Mouse (Mus musculus): ENCODE data around the gene Camsap1.

Camsap1 gene

DNA sequence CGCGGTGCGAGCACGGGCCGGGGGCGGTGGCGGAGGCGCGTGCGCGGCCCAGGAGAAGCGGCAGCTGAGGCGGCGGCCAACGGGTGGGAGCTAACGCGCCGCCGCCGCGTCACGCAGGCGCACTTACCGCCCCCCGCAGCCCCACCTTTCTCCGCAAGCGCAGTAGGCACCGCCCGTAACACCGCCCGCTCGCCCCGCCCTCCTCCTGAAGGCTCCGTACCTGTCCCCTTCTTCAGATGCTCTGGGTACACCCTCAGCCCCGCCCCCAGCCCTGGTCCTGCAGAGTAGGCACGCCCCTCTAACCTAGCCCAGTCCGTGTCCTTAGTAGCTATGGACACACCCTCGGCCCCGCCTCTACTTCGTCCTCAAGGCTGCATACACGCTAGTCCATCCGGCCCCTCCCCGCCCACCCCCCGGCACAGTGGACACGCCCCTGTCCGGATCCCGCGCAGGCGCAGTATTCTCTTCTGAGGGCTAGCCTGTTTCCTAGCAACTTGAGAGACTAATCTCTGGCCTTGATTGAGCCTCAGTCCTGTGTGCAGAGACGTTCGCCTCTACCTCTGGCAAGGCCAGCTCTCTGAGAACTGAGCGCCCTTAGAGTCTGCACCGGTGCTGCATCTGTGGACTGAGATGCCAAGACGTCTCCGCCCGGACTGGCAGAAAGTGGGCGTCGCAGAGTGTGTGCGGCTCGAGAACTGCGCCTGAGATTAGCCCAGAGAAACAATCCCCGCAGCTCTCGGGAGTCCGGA is at the start of gene Camsap1:
Camsap1 (minus strand) TSS at position 124 of the 749 bp plus-strand sequence.
- peak; percentile 100 for DNase-seq (ENCODE audit: inconsistent ontology term)

DNA sequence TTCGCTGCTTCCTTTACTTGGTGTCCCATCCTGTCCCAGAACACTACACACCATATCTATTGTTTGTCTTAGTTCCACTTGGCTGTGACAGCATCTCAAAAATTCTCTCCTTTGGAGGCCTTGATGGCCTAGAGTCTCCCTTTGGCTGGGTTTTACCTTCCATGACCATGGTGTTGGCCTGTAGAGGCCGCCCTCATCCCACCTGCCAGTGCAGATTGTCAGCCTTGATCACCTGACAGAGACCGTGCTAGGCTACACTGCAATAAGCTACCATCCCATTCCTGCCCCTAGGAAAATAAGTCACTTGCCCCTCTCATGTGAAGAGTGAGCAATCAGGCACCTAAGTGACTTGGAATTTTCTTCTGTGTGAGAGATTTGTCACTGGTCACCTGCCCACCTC is 47.2 kb upstream of the Camsap1 start:
- DNase-seq (ENCODE audit: inconsistent ontology term) = peak; percentile 10

DNA sequence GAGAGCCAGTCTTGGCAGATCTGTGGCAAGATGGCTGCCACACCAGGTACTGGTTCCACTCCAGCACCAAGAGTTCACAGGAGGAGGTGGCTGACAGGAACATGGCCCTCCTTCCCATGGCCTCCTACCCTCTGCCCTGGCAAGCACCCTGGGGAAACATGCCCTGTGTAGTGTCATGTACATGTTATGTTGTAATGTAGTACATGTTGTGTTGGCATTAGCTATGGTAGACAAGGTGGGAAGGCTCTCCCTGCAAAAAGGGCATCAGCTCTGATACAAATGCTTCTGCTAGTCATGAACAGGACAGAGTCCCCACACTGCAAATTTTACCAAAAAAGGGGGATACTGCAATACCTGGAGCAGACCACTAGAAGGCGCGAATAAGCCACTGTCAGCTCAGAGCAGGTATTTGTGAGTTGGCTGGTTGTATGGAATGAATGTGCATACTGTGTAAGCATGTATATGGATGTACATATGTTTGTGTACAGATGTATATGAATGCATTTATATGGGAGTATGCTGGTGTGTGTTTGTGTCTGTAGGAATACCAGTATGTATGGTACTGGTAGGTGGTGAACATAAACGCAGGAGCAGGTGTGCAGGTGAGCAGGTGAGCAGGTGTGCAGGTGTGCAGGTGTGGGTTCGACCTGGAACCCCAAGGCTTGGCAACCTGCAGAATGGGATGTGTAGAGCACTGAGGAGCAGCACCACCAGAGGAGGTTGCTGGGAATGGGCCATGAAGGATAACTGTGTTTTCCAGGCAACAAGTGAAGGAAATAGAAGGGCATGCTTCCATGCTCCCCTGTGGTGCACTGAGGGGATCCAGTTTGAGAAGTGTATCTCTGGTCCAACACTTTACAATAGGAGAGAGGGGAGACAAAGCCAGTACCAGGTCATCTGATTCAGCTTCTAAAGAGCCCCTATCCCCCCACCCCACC is 41.3 kb upstream of the Camsap1 start:
- DNase-seq (ENCODE audit: inconsistent ontology term) = peak; percentile 18

DNA sequence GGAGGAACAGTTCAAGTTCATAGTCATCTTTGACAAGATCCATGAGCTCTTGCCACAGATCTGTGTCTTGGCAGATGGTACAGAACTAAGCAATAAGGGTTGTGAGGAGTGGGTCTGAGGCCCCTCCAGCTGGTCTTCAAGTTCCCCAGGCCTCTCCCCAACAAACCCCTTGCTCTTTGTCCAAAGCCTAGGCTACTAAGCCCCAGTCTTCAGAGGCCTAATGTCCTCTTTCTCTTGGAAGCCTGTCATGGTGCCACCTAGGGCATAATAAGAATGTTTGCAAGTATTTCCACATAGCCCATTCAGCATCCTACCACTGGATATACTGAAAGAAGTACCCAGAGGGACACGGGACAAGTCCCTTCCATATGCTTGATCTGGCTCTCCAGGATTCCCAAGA is 39.5 kb upstream of the Camsap1 start:
- DNase-seq (ENCODE audit: inconsistent ontology term) = no peak

DNA sequence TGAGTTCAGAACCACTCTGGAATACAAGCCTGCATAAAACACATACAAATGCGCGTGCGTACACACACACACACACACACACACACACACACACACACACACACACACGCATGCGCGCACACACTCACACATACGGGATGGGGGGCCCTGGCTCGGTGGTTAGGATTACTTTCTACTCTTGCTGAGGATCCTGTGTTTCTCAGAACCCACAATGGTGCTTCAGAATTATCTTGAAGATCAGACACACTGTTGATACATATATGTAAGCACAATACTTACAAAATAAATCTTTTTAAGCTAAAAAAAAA is 39.1 kb upstream of the Camsap1 start:
- DNase-seq (ENCODE audit: inconsistent ontology term) = no peak

DNA sequence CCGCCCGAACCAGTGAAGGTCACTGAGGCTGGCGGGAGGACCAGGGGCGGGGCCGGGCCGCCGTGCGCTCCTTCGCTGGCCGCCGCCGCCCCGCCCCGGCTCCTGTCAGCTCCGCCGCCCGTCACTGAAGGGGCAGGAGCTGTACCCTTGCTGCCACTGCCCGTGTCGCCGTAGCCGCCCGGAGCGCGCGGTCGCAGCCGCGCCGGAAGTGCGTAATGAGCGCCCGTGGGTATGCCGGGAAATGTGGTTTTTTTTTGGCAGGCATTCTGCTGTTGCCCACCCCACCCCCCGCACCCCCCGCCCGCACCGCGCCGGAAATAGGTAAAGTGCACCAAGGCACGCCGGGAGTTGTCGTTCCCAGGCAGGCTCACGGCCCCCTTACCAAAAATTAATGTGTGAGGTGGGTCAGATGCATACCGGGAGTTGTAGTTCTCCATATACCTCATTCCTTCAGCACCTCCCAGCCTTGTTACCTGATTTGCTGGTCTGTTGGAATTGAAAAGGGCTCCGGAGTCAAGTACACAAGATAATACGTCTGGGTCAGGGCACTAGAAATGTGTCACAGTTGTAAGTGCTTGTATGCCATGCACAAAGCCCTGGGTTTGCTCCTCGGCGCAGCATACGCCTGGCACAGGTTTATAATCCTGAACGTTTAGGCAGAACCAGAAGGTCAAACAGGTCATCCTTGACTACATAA is 38.6 kb upstream of the Camsap1 start, which contains the start of gene Ubac1:
Ubac1 (minus strand) TSS at position 187 of the 697 bp plus-strand sequence.
- peak; percentile 93 for DNase-seq (ENCODE audit: inconsistent ontology term)

DNA sequence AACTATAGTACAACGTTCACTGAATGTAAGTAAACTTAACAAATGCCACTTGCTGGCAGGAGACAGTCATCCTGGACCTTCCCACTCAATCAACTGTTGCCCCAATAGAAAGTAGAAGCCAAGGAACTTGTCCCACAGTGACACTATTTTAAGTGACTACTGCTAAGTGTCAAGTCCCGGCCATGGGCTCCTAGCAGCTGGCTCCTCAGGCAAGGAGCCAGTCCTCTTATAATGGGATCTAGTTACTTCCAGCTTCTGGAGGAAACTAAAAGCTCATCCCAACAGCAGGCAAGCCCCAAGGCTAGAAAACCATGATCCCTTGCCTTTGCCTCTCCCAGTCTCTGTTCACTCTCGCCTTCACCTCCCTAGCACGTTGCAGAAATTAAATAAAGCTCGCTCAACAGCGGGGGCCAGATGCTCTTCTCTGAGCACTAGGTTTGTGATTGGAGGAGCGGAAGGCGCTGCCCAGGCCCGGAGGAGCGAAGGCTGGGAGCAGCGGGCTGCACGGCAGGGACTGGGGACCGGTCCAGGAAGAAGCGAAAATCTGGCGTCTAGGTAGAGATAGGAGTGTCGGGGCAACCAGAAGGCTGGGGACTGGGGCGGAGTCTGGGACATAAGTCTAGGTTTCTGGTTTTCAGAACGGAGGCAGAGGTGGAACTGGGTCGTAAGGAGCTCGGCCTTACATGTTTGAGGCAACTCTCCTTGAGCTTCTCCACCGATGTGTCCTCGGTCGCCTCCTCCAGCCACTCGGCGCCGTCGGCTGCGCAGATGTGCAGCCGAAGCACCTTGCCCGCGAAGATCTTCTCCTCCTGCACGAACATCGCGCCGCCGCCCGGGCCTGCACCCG is 37.9 kb upstream of the Camsap1 start:
- peak; percentile 68 for DNase-seq (ENCODE audit: inconsistent ontology term)

DNA sequence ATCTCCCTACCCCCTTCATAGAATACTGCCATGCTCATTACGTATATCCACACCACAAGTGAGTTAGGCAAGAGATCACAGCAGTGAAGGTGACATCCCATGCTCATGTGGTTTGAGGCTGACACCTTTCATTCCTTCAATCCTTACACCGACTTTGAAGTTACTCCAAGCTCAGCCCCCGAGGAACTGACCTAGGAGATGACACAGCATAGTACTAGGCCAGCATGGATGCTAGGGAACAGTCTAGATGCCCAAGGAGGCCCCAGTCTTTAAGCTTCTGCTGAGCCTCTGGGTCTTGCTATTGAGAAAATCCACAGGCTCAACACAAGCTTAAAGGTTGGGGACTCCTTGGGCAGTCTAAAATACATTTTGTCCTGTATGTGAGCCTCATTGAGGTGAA is 36.8 kb upstream of the Camsap1 start:
- no peak for DNase-seq (ENCODE audit: inconsistent ontology term)

DNA sequence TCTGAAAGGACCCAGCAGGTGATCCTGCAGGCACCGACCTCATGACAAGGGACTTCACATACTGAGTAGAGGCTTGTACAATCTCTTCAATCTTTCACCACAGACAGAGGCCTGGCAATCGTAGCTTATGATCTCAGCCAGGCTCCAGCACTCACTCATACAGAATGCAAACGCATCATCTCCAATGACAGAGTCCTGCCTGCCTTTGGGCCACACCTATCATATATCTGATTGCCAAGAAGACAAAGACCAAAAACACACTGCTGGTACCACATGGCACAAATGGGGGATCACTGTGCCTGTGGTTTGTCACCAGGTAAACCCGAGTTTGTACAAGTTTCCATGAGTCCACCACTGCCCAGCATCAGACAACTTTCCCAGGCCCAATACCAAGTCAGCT is 34.2 kb upstream of the Camsap1 start:
- no peak for DNase-seq (ENCODE audit: inconsistent ontology term)

DNA sequence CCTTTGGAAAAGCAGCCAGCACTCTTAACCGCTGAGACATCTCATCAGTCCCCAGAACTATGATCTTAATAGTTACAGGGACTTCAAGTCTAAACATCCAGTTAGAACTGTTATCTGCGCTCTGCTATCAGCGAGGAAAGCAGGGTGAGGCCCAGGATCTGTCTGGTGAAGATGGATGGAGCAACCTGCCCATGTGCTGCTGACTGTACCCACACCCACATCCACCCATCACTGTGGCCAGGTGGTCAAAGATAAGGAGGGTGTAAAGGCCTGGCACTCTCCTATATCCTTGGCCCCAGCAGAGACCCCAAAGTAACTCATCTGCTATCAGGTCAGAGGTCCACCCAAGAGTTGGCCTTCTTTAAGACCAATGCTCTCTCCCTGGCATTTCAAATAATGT is 30.6 kb upstream of the Camsap1 start:
- DNase-seq (ENCODE audit: inconsistent ontology term) = no peak

DNA sequence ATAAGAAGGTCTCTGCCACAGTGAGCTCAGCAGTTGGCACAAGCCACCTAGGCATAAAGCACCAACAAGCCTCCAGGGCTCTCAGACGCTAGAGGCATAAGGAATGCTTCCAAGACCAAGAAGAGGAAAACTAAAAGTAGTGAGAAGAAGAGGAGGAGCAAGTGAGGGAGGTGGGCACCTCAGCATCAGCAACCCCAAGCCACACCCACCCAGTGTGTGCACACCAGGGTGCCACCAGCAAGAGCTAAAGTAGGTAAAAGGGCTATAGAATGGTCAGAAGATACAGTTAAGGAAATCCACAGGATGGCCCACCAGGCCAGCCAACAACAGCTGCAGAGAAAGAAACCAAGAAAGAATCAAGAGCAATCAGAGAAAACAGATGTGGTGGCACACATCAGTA is 28.3 kb upstream of the Camsap1 start:
- no peak for DNase-seq (ENCODE audit: inconsistent ontology term)

DNA sequence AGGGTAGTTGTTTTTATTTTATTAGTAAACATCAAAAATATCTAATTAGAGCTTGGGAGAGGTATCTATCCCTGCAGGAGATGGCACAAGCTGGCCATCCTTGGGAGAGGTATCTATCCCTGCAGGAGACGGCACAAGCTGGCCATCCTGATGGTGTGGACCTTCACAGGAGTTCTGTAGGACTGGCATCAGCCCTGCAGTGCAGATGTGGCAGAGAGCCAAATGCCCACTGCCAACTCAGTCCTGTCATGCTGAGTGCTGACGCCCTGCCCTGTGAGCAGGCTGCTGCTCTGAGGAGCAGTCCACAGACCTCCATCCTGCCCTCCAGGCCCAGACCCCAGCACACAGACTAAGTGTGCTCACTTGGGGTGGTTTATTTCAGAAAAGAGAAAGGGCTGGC is 18.9 kb upstream of the Camsap1 start:
- no peak for DNase-seq (ENCODE audit: inconsistent ontology term)

DNA sequence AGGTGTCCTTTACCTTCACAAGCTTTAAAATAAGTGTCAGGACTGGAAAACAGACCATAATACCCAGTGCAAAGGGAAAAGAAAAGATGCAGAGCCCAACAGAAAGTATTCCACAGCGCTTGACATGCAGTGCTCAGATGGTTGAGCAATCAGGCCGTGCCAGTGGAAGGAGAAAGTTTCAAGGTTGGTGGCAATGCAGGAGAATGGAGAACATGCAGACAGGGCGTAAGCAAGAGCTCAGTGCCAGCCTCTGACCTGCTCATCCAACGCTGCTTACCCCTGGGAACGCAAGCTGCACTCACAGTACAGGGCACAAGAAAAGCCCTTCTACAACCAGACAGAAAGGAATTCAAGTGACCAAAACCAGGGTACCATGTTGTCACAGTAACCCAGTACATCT is 18.1 kb upstream of the Camsap1 start:
- DNase-seq (ENCODE audit: inconsistent ontology term) = no peak

DNA sequence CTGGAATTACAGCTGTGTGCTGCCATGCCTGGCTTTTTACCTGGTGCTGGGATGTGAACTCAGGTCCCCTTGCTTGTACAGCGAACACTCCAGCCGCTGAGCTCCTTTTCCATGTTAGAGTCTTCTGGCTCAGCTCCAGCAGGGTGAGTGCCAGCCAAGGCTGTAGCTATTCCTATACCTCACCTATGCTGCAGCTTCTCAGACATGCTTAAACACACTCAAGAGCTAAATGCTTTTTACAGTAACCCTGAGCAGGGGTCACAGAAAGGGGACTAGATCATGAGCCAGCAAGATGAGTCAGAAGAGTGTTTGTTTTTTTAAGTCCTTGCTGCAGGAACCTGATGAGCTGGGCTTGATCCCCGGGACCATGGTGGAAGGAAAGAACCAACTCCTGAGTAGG is 14.6 kb upstream of the Camsap1 start:
- no peak for DNase-seq (ENCODE audit: inconsistent ontology term)

DNA sequence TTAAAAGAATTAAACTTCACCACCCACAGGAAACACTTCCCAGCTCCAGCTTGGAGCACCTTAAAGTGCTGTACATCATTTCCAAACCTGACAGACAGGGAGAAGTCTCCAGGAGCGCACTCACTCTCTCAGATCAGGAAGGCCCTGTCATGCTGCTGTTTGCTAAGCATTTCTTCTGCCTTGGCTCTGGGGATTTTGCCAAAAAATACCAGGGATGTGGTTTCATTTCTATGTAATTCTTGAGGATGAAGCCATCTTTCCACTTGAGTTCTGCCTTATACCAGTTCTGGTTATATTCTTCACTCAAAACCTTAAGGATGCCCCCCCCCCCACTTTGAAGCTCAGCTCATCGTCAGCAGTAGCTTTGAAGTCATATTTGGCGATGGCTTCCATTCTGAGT is 11.7 kb upstream of the Camsap1 start:
- no peak for DNase-seq (ENCODE audit: inconsistent ontology term)

DNA sequence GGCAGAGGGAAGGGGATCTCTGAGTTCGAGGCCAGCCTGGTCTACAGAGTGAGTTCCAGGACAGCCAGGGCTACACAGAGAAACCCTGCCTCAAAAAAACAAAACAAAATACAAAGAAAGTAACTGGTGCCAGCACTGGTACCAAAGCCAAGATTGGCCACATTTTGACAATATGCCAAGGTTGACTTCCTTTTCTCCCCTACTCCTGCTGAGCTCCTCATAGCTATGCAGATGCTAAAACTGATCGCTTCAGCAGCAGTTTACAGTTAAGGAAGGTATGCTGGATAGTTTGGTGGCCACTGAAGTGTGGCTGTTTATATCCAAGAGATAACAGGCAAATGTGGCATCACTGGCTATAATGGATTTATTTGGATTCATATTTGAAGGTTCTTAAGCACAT is 9.2 kb upstream of the Camsap1 start:
- DNase-seq (ENCODE audit: inconsistent ontology term) = peak; percentile 68

DNA sequence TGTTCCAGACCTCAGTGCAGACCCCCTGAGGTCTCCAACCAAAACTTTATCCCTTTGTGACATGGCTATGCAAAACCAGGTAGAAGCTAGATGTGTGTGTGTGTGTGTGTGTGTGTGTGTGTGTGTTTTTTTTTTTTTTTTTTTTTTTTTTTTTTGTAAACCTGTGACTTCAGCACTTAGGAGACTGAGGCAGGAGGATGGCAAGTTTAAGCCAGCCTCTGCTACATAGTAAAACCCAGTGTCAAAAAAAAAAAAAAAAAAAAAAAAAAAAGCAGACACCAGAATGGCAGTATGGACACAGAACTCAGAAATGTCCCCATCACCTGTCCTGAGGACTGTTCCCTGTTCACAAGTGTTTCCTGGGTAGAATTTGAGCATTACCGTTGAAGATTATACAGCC is 6.6 kb upstream of the Camsap1 start:
- DNase-seq (ENCODE audit: inconsistent ontology term) = no peak

DNA sequence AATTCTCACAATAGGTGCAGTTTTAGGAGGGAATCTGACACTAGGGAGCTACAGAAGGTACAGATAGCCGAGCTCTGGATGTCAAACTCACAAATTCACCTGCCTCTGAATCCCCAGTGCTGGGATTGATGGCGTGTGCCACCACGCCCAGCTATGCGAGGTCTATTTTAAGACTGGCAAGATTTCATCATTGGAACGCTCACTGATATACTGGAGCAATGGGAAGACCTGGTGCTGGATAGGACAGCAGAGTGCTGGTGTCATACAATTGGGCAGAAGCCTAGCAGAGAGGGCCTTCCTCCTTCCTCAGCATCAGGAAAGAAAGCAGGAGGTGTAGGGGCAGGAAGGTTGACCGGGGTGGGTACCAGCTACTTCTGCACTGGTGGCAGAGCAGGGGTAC is 4.7 kb upstream of the Camsap1 start:
- DNase-seq (ENCODE audit: inconsistent ontology term) = no peak

DNA sequence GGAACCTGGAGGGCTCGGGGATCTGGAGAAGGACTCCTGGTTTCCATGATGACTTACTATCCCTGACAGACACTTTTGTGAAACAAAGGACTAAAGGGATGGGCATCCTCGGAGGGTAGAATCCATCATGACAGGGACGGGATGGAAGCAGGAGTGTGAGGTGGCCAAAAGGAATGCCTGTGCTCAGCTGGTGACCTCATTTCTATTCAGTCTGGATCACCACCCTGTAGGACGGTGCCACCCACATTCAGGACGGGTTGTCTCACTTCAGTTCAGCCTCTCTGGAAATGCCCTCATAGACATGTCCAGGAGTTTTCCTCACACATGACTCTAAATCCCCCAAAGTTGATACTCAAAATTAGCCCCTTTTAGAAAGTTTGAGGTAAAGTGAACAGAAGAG is 3.5 kb upstream of the Camsap1 start:
- peak; percentile 87 for DNase-seq (ENCODE audit: inconsistent ontology term)

DNA sequence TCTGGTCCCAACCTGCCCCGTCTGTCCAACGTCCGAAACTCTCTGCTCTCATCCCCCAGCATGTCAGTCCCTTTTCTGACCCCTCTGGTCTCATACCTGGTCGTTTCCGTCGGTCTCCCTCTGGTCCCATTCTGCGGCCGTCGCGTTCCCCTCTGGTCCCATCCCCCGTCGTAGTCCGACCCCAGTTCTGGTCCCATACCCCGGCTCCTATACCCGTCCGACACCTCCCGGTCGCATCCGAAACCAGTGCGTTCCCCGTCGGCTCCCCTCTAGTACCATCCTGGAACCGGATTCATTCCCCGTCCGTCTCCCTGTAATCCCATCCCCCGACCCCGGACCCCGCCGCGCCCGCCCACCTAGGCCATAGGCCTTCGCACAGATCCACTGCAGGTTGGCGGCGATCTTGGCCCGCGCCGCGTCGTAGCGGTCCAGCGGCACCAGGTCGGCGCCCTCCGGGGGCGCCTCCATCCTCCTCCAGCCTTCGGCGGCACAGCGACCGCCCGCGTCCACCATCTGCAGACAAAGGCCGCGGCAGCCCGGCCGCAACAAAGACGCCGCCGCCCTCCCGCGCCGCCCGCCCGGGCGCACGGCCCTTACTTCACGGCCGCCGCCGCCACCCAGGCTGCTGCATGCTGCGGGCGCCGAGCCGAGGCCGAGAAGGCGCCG is 523 bp downstream of the Camsap1 start:
- no peak for DNase-seq (ENCODE audit: inconsistent ontology term)

DNA sequence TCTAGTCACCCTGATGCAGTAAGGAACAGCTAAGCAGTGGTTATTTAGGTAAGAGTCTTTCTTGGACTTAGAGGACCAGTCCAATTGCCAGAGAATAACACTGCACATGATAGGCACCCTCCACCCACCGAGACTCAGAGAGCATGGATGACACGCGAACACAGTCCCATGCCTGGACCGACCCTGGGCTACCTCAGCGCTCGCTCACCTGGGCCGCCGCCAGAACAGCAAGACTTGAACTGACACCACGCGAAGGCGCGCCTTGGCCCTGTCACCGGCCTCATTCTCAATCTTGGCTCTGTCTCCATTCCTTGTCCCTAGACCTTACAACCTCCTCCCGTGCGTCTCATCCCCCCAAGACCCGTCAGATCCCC is 1.0 kb downstream of the Camsap1 start:
- DNase-seq (ENCODE audit: inconsistent ontology term) = no peak
